Mouse (Mus musculus) lung, postnatal 25 days (tissue): ENCODE data around the gene Prr5.
"Not testable (repeated sequence)": the region's sequence is repeated elsewhere in the genome, so short reads cannot be mapped to it uniquely, and the experiment has no call there.

Experiments used
- DNase-seq: peaks from one replicate; pipeline ENCODE4 v3.0.0; 2022; ENCODE audit warnings: low spot score

The Prr5 gene

GRCm38 (mm10) chr15:84714730-84715129 is 45.3 kb downstream of the Prr5 start:
- peak; percentile 91 for DNase-seq

- no peak for DNase-seq
Observed at GRCm38 (mm10) chr15:84715132-84715531, 45.7 kb downstream of the Prr5 start.

DNA sequence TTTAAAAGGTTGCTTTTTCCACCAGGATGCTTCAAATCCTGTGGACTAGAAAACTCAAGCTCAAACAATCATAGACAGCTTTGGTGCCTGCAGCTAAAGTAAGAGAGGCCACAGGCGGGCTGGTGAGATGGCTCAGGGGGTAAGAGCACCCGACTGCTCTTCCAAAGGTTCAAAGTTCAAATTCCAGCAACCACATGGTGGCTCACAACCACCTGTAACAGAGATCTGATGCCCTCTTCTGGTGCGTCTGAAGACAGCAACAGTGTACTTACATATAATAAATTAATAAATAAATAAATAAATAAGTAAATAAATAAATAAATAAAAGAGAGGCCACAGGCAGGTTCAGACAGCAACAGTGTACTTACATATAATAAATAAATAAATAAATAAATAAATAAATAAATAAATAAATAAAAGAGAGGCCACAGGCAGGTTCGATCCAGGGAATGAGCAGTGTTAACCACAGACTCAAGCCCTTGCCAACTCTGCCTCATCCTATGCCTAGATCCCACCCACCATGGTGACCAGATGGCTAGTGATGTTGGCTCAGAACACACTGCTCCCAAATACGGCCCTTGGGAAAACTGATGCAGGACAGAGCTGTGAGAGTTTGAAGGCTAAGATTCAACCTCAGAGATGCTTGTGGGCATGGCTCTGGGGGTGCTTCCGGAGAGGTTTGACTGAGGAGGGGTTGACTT is 48.3 kb downstream of the Prr5 start:
- DNase-seq: not testable (repeated sequence)

DNA sequence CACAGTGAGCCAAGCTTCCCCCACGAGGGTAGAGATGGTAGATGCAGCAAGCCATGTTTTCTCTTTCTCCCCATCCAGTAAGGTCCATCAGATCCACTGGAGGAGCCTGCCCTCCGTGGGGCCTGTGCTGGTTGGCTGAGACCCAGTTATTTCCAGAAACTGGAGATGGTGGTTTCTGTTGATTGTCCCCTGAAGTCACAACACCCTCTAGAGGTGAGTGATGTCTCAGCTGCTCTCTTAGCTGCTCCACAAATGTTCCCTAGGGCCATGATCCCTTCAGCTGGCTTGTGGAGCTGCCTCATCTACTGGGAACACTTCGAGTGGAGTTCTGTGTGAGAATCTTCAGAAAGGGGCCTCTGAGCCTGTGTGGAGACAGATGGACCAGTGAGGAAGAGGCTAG is 49.4 kb downstream of the Prr5 start:
- DNase-seq: no peak

- DNase-seq: peak; percentile 82
Observed at GRCm38 (mm10) chr15:84719791-84720190, 50.4 kb downstream of the Prr5 start, which contains the start of gene Arhgap8. TSS of gene Arhgap8 (plus strand) at chr15:84720052.

GRCm38 (mm10) chr15:84720291-84721204 is 51.1 kb downstream of the Prr5 start:
- peak; percentile 58 for DNase-seq

DNA sequence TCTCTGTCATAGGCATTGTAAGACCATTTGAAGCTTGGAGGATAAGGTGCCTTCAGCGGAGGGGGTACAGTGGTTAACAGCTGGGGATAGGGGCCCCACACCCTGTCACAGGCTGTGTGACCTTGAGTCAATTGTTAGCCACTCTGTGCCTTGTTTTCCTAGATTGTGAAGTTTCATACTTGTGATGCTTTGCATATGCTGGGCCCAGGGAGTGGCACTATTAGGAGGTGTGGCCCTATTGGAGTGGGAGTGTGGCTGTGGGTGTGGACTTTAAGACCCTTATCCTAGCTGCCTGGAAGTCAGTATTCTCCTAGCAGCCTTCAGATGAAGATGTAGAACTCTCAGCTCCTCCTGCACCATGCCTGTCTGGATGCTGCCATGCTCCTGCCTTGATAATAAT is 54.2 kb downstream of the Prr5 start:
- DNase-seq: not testable (repeated sequence)

DNA sequence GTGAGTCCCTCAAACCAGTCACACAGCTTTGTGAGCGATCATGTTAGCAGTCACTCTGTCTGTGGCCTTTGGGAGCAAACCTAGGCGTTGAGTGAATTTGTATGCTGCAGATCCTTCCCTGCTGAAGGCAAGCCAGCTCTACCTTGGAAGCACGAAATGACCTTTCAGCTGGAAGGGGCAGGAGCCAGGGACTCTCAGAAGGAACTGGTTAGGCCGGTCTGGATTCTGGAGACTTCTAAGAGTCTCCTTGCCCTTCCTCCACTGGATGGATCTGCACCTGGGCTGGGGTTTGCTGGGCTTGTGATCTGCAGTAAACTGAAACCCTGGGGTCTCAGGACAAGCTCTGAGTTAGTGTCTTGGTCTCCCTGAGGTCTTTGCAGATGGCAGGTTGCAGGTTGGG is 54.8 kb downstream of the Prr5 start:
- peak; percentile 76 for DNase-seq

GRCm38 (mm10) chr15:84729685-84730084 is 60.3 kb downstream of the Prr5 start:
- DNase-seq: no peak

GRCm38 (mm10) chr15:84730893-84731292 is 61.5 kb downstream of the Prr5 start:
- DNase-seq: no peak

GRCm38 (mm10) chr15:84731676-84732424 is 62.4 kb downstream of the Prr5 start:
- DNase-seq: no peak

DNA sequence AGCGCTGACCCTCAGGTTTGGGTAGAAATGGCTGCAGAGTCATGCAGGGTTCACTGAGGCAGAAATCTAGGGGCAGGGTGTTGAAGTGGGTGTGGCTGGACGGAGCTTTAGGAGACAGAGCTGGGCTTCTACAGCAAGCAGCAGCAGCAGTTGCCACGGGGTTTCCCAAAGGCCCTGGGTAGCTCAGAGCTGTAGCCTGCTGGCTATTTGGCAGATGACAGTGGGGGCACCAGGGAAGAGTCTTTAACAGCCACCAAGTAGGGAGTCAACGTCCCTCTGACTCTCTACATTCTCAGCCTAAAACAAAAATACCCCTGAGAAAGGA is 63.0 kb downstream of the Prr5 start:
- no peak for DNase-seq

DNA sequence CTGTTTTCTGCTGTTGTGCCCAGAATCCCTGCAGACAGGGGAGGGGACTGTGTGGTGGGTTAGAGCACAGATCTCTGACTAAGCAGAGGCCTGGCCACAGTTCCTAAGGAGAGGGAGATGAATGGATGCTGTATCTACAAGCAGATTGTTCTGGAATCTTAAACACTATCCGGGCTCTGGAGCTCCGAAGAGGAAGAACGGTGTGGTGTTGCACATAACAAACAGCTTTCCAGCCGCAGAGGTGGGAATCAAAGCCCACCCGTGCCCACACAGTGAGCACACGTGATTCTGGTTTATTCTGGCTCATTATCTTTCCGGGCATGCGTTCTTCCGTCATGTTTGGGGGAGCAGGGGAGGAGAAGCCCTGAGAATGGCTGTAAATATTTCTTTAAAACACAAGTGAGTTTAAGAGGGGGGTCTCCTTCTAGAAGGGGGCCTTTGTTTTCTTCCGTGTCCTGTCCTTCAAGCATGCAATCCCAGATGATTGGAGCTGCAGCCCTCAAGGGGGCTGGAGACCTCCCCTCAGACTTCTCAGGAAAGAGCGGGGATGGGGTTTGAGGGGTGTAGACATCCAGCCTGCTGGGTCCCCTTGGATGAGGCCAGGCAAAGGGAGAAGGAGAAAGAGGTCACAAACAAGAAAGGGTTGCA is 67.0 kb downstream of the Prr5 start:
- DNase-seq: no peak

GRCm38 (mm10) chr15:84736994-84737346 is 67.5 kb downstream of the Prr5 start:
- no peak for DNase-seq

DNA sequence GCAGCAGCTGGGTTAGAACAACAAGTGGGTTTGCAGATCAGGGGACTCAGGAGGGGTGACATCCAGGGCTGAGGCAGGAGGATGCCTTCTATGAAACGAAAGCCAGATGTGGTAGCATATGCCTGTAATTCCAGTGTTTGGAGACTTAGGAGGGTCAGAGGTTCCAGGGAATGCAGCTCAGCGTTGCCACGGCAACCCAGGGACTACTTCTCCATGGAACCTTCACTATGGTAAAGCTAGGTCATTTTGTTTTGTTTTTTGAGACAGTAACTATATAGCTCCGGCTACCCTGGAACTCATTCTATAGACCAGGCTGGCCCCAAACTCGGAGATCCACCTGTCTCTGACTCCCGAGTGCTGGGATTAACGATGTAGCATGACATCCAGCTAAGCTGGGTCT is 68.8 kb downstream of the Prr5 start:
- no peak for DNase-seq

DNA sequence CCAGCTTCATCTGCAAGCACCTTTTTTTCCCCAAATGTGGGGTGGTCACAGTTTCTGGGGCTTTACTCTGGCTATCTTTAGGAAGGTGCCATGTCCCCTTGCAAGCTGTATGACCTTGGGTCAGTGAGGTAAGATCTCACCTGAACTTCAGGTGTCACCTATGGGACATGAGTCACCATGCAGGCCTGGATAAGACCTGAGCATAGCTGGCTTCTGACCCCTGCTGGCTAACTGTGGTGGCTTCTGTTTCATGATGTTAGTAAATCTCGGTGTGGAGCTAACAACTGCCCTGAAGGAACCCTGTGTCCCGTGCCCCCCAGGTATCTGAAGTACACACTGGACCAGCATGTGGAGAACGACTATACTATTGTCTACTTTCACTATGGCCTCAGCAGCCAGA is 72.2 kb downstream of the Prr5 start:
- DNase-seq: no peak

DNA sequence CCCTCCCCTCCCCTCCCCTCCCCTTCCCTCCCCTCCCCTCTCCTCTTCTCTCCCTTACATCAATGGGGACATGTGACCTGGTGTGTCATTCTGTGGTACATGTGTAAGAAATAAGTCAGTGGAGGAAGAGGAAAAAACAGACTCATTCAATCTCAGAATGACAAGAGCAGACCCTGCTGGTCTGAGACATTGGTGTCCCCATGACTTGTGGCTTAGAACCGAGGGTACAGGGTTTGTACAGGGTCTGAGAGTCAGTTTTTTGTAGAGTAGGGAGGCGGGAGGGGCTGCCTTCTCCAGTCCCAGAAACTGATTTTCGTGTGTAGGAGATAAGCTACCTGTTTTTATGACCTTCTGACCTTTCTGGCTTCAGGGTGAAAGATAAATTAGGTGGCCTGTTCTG is 73.9 kb downstream of the Prr5 start:
- DNase-seq: no peak

GRCm38 (mm10) chr15:84744308-84744707 is 74.9 kb downstream of the Prr5 start:
- DNase-seq: no peak

DNA sequence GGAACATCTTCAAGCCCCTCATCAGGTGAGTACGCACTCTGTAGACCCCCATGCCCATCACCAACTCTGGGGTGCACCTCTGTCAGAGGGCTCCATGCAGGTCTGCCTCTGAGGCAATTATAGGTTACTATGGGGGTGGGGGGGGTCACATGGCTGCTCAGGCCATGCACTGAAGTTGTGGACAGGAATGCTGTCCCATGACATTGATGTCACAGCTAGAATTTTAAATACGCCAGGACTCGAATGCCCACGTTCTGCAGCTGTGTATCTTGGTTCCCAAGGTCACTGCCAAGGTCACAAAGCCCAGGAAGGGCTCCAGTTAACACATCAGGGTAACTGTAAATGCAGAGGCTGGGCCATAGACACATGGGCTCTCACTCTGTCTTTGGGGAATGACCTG is 76.4 kb downstream of the Prr5 start:
- DNase-seq: no peak
